Mouse (Mus musculus): Measurements from ENCODE around the gene Thbs4. TPM values are rescaled to one million over a fixed set of nuclear protein-coding genes. Genes with fewer than 3 reads are reported as not detected.

Gene Thbs4
- polyA plus RNA-seq, 1 experiment: 3.4 TPM

DNA sequence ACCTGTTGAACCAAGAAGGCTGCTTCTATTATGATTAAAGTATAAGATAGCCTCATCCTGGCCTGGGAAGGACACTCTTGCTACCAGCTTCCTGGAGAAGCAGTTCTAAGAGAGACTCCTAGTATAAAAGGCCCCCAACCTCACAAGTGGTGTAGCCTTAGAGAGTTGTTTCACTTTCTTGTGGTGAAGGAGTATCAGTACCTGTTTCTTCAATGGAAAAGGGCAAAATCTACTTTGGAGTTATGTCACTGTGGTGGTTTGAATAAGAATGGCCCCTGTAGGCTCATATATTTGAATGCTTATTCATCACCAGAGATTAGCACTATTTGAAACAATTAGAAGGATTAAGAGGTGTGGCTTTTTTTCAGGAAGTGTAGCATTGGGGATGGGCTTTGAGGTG, 12.2 kb upstream of the Thbs4 start:
- H3K4me1 ChIP-seq (ENCODE audit: control insufficient read depth, insufficient read depth, insufficient read length): peaks cover 2% of the 10 kb centered on the region; the same call in 1 of the 2 replicates
- DNase-seq (ENCODE audit: low read depth in 1 of 2, low spot score in 2 of 2): no peak
- no peak overlapping the region for H3K27ac ChIP-seq (ENCODE audit: insufficient read depth, low read length)
- H3K36me3 ChIP-seq (ENCODE audit: control insufficient read depth, insufficient read depth, low read length): no peaks in the 10 kb centered on the region
- H3K4me3 ChIP-seq (ENCODE audit: extremely low read depth, insufficient read depth, insufficient read length): no peak overlapping the region
- no peak for TF ChIP-seq CTCF (IDR thresholded peaks at IDR 0.05; ENCODE audit: extremely low read depth, insufficient read depth, insufficient read length, insufficient replicate concordance)
- no peak for TF ChIP-seq POLR2A (IDR thresholded peaks at IDR 0.05; ENCODE audit: low read depth, low read length)
- H3K27me3 ChIP-seq (ENCODE audit: control insufficient read depth, insufficient read depth, low read length): no peaks in the 10 kb centered on the region

DNA sequence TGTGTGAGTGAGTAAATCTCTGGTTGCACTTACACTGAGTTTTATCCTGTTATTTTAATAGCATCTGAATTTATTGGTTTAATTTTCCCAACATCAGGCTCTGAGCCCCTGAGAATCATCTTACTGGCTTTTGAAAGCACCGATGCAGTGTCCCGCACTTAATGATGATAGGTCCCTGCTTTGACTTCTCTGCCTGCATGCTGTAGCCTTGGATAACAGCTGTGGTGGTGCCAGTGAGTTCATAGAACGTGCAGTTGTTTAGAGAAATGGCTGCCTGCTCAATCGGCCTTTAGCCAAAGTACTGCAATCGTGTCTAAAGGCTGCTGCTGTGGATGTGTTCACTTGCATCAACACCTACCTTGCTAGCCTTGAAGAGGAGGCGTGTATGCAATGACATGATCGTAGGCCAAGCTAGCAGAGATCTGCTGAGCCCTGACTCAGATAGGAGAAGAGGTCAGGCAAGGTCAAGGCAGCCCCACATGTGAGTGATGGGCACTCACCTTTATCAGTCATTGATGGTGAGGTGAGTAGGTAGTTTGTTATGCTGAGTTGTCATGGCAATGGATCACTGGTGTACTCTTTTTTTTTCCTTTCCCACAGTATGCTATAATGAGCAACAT, 4.8 kb upstream of the Thbs4 start:
- Histone ChIP-seq H3K4me3 (ENCODE audit: extremely low read depth, insufficient read depth, insufficient read length) (no peak overlapping the region), H3K27me3 (ENCODE audit: control insufficient read depth, insufficient read depth, low read length) (peaks cover 7% of the 10 kb centered on the region), H3K36me3 (ENCODE audit: control insufficient read depth, insufficient read depth, low read length) (no peaks in the 10 kb centered on the region), H3K4me1 (ENCODE audit: control insufficient read depth, insufficient read depth, insufficient read length) (peaks cover 2% of the 10 kb centered on the region), H3K27ac (ENCODE audit: insufficient read depth, low read length) (no peak overlapping the region)
- TF ChIP-seq CTCF (IDR thresholded peaks at IDR 0.05; ENCODE audit: extremely low read depth, insufficient read depth, insufficient read length, insufficient replicate concordance) (no peak), POLR2A (IDR thresholded peaks at IDR 0.05; ENCODE audit: low read depth, low read length) (no peak)
- WGBS: 80% methylated on average over 7 of the region's 7 CpGs
- DNase-seq (ENCODE audit: low read depth in 1 of 2, low spot score in 2 of 2): no peak

DNA sequence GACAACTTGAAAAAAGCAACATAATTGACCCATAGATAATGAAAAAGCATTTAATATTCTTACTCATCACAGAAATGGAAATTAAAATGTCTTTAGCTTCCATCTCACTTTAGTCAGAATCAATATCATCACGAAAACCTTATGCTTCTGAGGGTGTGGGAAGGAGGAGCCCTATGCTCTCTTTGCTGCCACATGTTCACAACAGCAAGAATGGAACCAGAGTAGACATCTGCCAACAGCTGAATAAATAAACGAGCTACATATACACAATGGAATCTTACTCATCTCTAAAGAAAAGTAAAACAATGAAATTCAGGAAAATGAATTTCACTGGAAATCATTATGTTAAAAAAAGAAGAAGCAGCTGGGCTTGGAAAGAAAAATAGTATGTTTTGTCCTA, 4.2 kb upstream of the Thbs4 start:
- Histone ChIP-seq H3K27ac (ENCODE audit: insufficient read depth, low read length) (no peak overlapping the region), H3K27me3 (ENCODE audit: control insufficient read depth, insufficient read depth, low read length) (peaks cover 8% of the 10 kb centered on the region), H3K36me3 (ENCODE audit: control insufficient read depth, insufficient read depth, low read length) (no peaks in the 10 kb centered on the region), H3K4me3 (ENCODE audit: extremely low read depth, insufficient read depth, insufficient read length) (no peak overlapping the region), H3K4me1 (ENCODE audit: control insufficient read depth, insufficient read depth, insufficient read length) (peaks cover 2% of the 10 kb centered on the region)
- DNase-seq (ENCODE audit: low read depth in 1 of 2, low spot score in 2 of 2): no peak
- WGBS: 75% methylated on average over 2 of the region's 2 CpGs
- no peak for TF ChIP-seq POLR2A (IDR thresholded peaks at IDR 0.05; ENCODE audit: low read depth, low read length)

DNA sequence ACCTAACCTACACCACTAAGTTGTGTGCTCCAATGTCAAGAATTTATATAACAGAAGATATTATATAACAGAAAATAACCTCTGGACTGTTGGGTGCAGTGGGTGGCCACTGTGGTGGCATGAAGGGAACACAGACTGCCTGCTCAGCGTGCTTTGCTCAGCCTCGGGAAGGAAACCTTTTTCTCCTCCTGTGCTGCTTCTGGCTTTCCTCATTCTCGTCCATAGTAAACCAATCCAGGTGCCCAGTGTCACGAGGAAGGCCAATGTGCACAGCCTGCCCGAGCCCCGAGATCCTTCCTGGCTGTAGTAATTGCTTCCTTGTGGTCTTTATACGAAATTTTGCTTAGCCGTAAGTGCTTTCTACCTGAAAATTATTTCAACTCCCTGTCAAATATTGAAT, 982 bp downstream of the Thbs4 start:
- 70% methylated on average over 8 of the region's 8 CpGs for WGBS
- TF ChIP-seq CTCF (IDR thresholded peaks at IDR 0.05; ENCODE audit: extremely low read depth, insufficient read depth, insufficient read length, insufficient replicate concordance) (no peak), POLR2A (IDR thresholded peaks at IDR 0.05; ENCODE audit: low read depth, low read length) (no peak)

DNA sequence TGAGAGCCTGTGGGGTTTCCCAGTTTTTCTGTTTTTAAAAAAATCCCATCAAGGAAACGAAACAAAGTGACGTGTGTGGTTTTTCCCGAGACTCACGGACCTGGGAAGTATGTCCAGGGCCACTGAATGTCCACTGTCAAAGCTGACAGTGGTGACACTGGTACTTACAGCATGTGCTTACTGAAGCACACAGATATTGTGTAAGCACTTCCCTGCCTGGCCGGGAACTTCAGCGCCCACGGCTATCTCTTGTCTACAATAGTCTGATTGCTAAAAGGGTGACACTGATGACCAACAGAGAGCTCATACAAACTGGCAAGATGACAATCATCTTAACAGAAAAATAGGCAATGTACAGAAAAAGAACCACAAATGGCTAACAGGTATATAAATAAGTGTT, 3.1 kb downstream of the Thbs4 start:
- Histone ChIP-seq H3K36me3 (ENCODE audit: control insufficient read depth, insufficient read depth, low read length) (no peaks in the 10 kb centered on the region), H3K27ac (ENCODE audit: insufficient read depth, low read length) (no peak overlapping the region), H3K27me3 (ENCODE audit: control insufficient read depth, insufficient read depth, low read length) (peaks cover 7% of the 10 kb centered on the region), H3K4me3 (ENCODE audit: extremely low read depth, insufficient read depth, insufficient read length) (no peak overlapping the region), H3K4me1 (ENCODE audit: control insufficient read depth, insufficient read depth, insufficient read length) (peaks cover 2% of the 10 kb centered on the region)
- no peak for DNase-seq (ENCODE audit: low read depth in 1 of 2, low spot score in 2 of 2)
- 76% methylated on average over 7 of the region's 7 CpGs for WGBS
- TF ChIP-seq CTCF (IDR thresholded peaks at IDR 0.05; ENCODE audit: extremely low read depth, insufficient read depth, insufficient read length, insufficient replicate concordance) (no peak), POLR2A (IDR thresholded peaks at IDR 0.05; ENCODE audit: low read depth, low read length) (no peak)

More for the DNA sequence above, 982 bp downstream of the Thbs4 start:
- Histone ChIP-seq H3K27ac (ENCODE audit: insufficient read depth, low read length) (no peak overlapping the region), H3K36me3 (ENCODE audit: control insufficient read depth, insufficient read depth, low read length) (no peaks in the 10 kb centered on the region), H3K27me3 (ENCODE audit: control insufficient read depth, insufficient read depth, low read length) (peaks cover 8% of the 10 kb centered on the region), H3K4me1 (ENCODE audit: control insufficient read depth, insufficient read depth, insufficient read length) (peaks cover 2% of the 10 kb centered on the region), H3K4me3 (ENCODE audit: extremely low read depth, insufficient read depth, insufficient read length) (no peak overlapping the region)
- DNase-seq (ENCODE audit: low read depth in 1 of 2, low spot score in 2 of 2): no peak

DNA sequence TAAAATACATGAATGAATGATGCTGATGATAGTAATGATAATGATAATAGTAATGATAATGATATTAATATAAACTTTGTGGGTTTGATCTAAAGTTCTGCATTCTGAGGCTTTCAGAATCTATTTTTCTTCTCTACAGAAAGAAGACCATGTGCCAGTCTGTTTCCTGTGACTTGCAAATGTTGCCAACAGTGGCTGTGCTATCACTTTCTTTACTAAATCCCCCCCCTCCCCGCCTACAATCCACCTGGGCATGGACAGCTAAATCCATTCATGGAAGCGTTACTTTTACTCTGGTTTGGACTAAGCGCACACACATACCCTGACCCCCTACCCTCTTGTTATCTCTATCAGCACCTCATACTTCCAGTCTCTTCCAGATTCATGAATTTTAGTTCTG, 10.3 kb downstream of the Thbs4 start:
- no peak overlapping the region for H3K27ac ChIP-seq (ENCODE audit: insufficient read depth, low read length)
- DNase-seq (ENCODE audit: low read depth in 1 of 2, low spot score in 2 of 2): no peak
- H3K27me3 ChIP-seq (ENCODE audit: control insufficient read depth, insufficient read depth, low read length): peaks cover 2% of the 10 kb centered on the region; the same call in 1 of the 2 replicates
- TF ChIP-seq CTCF (IDR thresholded peaks at IDR 0.05; ENCODE audit: extremely low read depth, insufficient read depth, insufficient read length, insufficient replicate concordance) (no peak), POLR2A (IDR thresholded peaks at IDR 0.05; ENCODE audit: low read depth, low read length) (no peak)
- no peaks in the 10 kb centered on the region for H3K4me1 ChIP-seq (ENCODE audit: control insufficient read depth, insufficient read depth, insufficient read length)
- no peaks in the 10 kb centered on the region for H3K36me3 ChIP-seq (ENCODE audit: control insufficient read depth, insufficient read depth, low read length)
- WGBS: 80% methylated on average over 3 of the region's 3 CpGs
- no peak overlapping the region for H3K4me3 ChIP-seq (ENCODE audit: extremely low read depth, insufficient read depth, insufficient read length)

DNA sequence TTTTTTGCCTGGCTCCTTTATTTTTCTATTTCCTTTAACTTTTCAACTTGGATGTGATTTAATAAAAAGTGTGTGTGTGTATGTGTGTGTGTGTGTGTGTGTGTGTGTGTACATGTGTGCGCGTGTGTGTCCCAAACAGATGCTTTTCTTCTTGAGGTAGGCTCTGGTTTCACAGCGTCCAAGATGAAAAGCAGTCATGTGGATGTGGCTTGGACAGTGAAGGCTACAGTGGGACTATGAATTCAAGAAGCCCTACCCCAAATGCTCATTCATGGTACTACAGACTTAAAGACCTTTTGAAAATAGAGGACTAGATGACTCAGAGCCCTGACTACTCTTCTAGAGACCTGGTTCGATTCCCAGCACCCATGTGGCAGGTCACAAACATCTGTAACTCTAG, 11.1 kb downstream of the Thbs4 start:
- Histone ChIP-seq H3K4me1 (ENCODE audit: control insufficient read depth, insufficient read depth, insufficient read length) (no peaks in the 10 kb centered on the region), H3K27me3 (ENCODE audit: control insufficient read depth, insufficient read depth, low read length) (peaks cover 2% of the 10 kb centered on the region; the same call in 1 of the 2 replicates), H3K4me3 (ENCODE audit: extremely low read depth, insufficient read depth, insufficient read length) (no peak overlapping the region), H3K27ac (ENCODE audit: insufficient read depth, low read length) (no peak overlapping the region), H3K36me3 (ENCODE audit: control insufficient read depth, insufficient read depth, low read length) (no peaks in the 10 kb centered on the region)
- TF ChIP-seq POLR2A (IDR thresholded peaks at IDR 0.05; ENCODE audit: low read depth, low read length) (no peak), CTCF (IDR thresholded peaks at IDR 0.05; ENCODE audit: extremely low read depth, insufficient read depth, insufficient read length, insufficient replicate concordance) (no peak)
- no peak for DNase-seq (ENCODE audit: low read depth in 1 of 2, low spot score in 2 of 2)
- WGBS: 93% methylated on average over 4 of the region's 4 CpGs
